Mouse (Mus musculus): ENCODE measurements around the gene Lect2. TPM values are rescaled to one million over a fixed set of nuclear protein-coding genes. Genes with fewer than 3 reads are reported as not detected.

The Lect2 gene
- polyA plus RNA-seq, 1 experiment from 2014 or later = not detected

DNA sequence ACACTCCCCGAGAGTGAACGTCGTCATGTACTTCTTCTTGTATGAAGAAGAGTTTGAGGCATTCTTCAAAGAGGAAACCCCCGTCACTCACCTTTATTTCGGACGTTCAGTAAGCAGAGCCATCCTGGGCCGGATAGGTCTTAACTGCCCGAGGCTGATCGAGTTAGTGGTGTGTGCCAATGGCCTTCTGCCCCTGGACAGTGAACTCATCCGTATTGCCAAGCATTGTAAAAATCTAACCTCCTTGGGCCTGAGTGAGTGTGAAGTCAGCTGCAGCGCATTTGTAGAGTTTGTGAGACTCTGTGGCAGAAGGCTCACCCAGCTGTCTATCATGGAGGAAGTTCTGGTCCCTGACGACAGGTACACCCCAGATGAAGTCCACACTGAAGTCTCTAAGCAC lies 11.3 kb downstream of the Lect2 start:
- 77% methylated on average over 12 of the region's 12 CpGs for WGBS
- ATAC-seq = no peak
- no peaks in the 10 kb centered on the region for H3K9me3 ChIP-seq (ENCODE audit: low read length)

GRCm38 (mm10) chr13:56535570-56535969 lies 12.7 kb downstream of the Lect2 start:
- Histone ChIP-seq H3K36me3 (ENCODE audit: insufficient read depth, low read length) (no peaks in the 10 kb centered on the region), H3K9me3 (ENCODE audit: low read length) (no peaks in the 10 kb centered on the region), H3K4me3 (ENCODE audit: low read depth, low read length) (no peak overlapping the region), H3K27ac (ENCODE audit: low read length) (no peak overlapping the region), H3K27me3 (replicated peaks; ENCODE audit: insufficient read depth, low read length) (no peaks in the 10 kb centered on the region), H3K4me1 (ENCODE audit: insufficient read depth, low read depth, low read length) (no peaks in the 10 kb centered on the region), H3K9ac (replicated peaks; ENCODE audit: low read depth) (no peak overlapping the region), H3K4me2 (replicated peaks; ENCODE audit: low read depth, low read length) (no peak overlapping the region)
- ATAC-seq = no peak
- DNase-seq (ENCODE audit: low spot score) = no peak
- TF ChIP-seq EP300 (IDR thresholded peaks at IDR 0.05) = no peak
- peak; percentile 25; the same call in 1 of the 2 replicates for TF ChIP-seq CTCF (IDR thresholded peaks at IDR 0.05)
- WGBS = 64% methylated on average over 5 of the region's 5 CpGs

More for the DNA sequence above, 11.3 kb downstream of the Lect2 start:
- Histone ChIP-seq H3K4me3 (ENCODE audit: low read depth, low read length) (no peak overlapping the region), H3K36me3 (ENCODE audit: insufficient read depth, low read length) (no peaks in the 10 kb centered on the region), H3K9ac (replicated peaks; ENCODE audit: low read depth) (no peak overlapping the region), H3K27me3 (replicated peaks; ENCODE audit: insufficient read depth, low read length) (no peaks in the 10 kb centered on the region), H3K27ac (ENCODE audit: low read length) (no peak overlapping the region), H3K4me2 (replicated peaks; ENCODE audit: low read depth, low read length) (no peak overlapping the region), H3K4me1 (ENCODE audit: insufficient read depth, low read depth, low read length) (no peaks in the 10 kb centered on the region)
- TF ChIP-seq EP300 (IDR thresholded peaks at IDR 0.05) = no peak
- no peak for TF ChIP-seq CTCF (IDR thresholded peaks at IDR 0.05)
- DNase-seq (ENCODE audit: low spot score) = no peak

GRCm38 (mm10) chr13:56534931-56535330 lies 13.4 kb downstream of the Lect2 start:
- H3K36me3 ChIP-seq (ENCODE audit: insufficient read depth, low read length) = no peaks in the 10 kb centered on the region
- DNase-seq (ENCODE audit: low spot score) = no peak
- no peak overlapping the region for H3K27ac ChIP-seq (ENCODE audit: low read length)
- H3K4me2 ChIP-seq (replicated peaks; ENCODE audit: low read depth, low read length) = no peak overlapping the region
- no peak for TF ChIP-seq EP300 (IDR thresholded peaks at IDR 0.05)
- TF ChIP-seq CTCF (IDR thresholded peaks at IDR 0.05) = no peak
- no peaks in the 10 kb centered on the region for H3K4me1 ChIP-seq (ENCODE audit: insufficient read depth, low read depth, low read length)
- ATAC-seq = no peak
- WGBS = 79% methylated on average over 5 of the region's 5 CpGs
- H3K27me3 ChIP-seq (replicated peaks; ENCODE audit: insufficient read depth, low read length) = no peaks in the 10 kb centered on the region
- H3K9ac ChIP-seq (replicated peaks; ENCODE audit: low read depth) = no peak overlapping the region
- no peak overlapping the region for H3K4me3 ChIP-seq (ENCODE audit: low read depth, low read length)
- H3K9me3 ChIP-seq (ENCODE audit: low read length) = no peaks in the 10 kb centered on the region

DNA sequence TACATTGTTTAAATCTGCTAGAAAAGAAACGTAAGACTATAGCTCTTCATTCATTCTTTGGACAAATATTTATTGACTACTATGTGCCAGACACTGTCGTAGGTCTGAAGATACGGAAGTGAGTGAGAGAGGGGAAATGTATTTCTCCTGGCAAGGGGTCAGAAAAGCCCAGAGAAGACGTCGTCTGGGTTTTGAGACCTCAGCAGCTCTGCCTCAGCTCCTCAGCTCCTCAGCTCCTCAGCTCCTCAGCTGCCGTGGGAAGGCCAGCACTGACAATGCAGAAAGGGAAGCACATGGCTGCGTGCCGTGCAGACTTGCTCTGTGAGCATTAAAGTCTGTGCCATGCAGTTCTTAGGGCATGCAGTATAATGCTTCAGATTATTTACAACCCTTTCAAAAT lies 18.6 kb downstream of the Lect2 start:
- Histone ChIP-seq H3K4me3 (ENCODE audit: low read depth, low read length) (no peak overlapping the region), H3K9ac (replicated peaks; ENCODE audit: low read depth) (no peak overlapping the region), H3K4me2 (replicated peaks; ENCODE audit: low read depth, low read length) (no peak overlapping the region), H3K4me1 (ENCODE audit: insufficient read depth, low read depth, low read length) (no peaks in the 10 kb centered on the region), H3K27ac (ENCODE audit: low read length) (no peak overlapping the region), H3K9me3 (ENCODE audit: low read length) (no peaks in the 10 kb centered on the region), H3K27me3 (replicated peaks; ENCODE audit: insufficient read depth, low read length) (no peaks in the 10 kb centered on the region), H3K36me3 (ENCODE audit: insufficient read depth, low read length) (no peaks in the 10 kb centered on the region)
- DNase-seq (ENCODE audit: low spot score) = no peak
- ATAC-seq = no peak
- 37% methylated on average over 8 of the region's 8 CpGs for WGBS
- no peak for TF ChIP-seq CTCF (IDR thresholded peaks at IDR 0.05)
- no peak for TF ChIP-seq EP300 (IDR thresholded peaks at IDR 0.05)

DNA sequence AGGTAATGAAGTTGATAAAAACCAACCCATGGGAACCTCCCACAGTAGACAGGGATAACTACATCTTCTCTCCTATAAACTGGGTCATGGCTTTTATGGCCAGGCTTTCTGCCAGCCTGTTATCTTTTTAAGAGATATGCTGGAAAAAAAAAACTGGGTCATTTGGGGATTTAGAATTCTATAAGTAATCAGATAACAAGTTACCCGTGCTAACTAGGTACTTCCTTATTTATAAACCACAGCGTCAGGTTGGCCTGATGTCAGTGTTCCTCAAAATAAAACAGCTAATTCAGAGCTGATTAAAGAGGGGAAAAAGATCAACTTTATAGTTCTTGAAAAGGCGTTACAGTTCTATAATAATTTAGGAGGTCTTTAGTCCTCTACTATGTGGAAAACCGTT lies 19.3 kb downstream of the Lect2 start:
- no peaks in the 10 kb centered on the region for H3K9me3 ChIP-seq (ENCODE audit: low read length)
- H3K4me3 ChIP-seq (ENCODE audit: low read depth, low read length) = no peak overlapping the region
- no peaks in the 10 kb centered on the region for H3K36me3 ChIP-seq (ENCODE audit: insufficient read depth, low read length)
- WGBS = 67% methylated on average over 4 of the region's 4 CpGs
- no peaks in the 10 kb centered on the region for H3K27me3 ChIP-seq (replicated peaks; ENCODE audit: insufficient read depth, low read length)
- no peak overlapping the region for H3K9ac ChIP-seq (replicated peaks; ENCODE audit: low read depth)
- no peak overlapping the region for H3K27ac ChIP-seq (ENCODE audit: low read length)
- DNase-seq (ENCODE audit: low spot score) (no peak), ATAC-seq (no peak)
- no peak overlapping the region for H3K4me2 ChIP-seq (replicated peaks; ENCODE audit: low read depth, low read length)
- H3K4me1 ChIP-seq (ENCODE audit: insufficient read depth, low read depth, low read length) = no peaks in the 10 kb centered on the region
- TF ChIP-seq CTCF (IDR thresholded peaks at IDR 0.05) (no peak), EP300 (IDR thresholded peaks at IDR 0.05) (no peak)

- TF ChIP-seq EP300 (IDR thresholded peaks at IDR 0.05) (no peak), CTCF (IDR thresholded peaks at IDR 0.05) (no peak)
- Histone ChIP-seq H3K9me3 (ENCODE audit: low read length) (no peaks in the 10 kb centered on the region), H3K36me3 (ENCODE audit: insufficient read depth, low read length) (no peaks in the 10 kb centered on the region), H3K27me3 (replicated peaks; ENCODE audit: insufficient read depth, low read length) (no peaks in the 10 kb centered on the region), H3K4me2 (replicated peaks; ENCODE audit: low read depth, low read length) (no peak overlapping the region), H3K27ac (ENCODE audit: low read length) (no peak overlapping the region), H3K4me3 (ENCODE audit: low read depth, low read length) (no peak overlapping the region), H3K4me1 (ENCODE audit: insufficient read depth, low read depth, low read length) (no peaks in the 10 kb centered on the region), H3K9ac (replicated peaks; ENCODE audit: low read depth) (no peak overlapping the region)
- 81% methylated on average over 11 of the region's 11 CpGs for WGBS
- no peak for DNase-seq (ENCODE audit: low spot score)
- ATAC-seq = no peak
Measured at GRCm38 (mm10) chr13:56528281-56528680, 20.0 kb downstream of the Lect2 start.

- Histone ChIP-seq H3K36me3 (ENCODE audit: insufficient read depth, low read length) (no peaks in the 10 kb centered on the region), H3K4me1 (ENCODE audit: insufficient read depth, low read depth, low read length) (no peaks in the 10 kb centered on the region), H3K4me2 (replicated peaks; ENCODE audit: low read depth, low read length) (no peak overlapping the region), H3K27me3 (replicated peaks; ENCODE audit: insufficient read depth, low read length) (no peaks in the 10 kb centered on the region), H3K9ac (replicated peaks; ENCODE audit: low read depth) (no peak overlapping the region), H3K27ac (ENCODE audit: low read length) (no peak overlapping the region), H3K9me3 (ENCODE audit: low read length) (no peaks in the 10 kb centered on the region), H3K4me3 (ENCODE audit: low read depth, low read length) (no peak overlapping the region)
- no peak for ATAC-seq
- TF ChIP-seq CTCF (IDR thresholded peaks at IDR 0.05) (no peak), EP300 (IDR thresholded peaks at IDR 0.05) (no peak)
- WGBS = 91% methylated on average over 7 of the region's 7 CpGs
- DNase-seq (ENCODE audit: low spot score) = no peak
Measured at GRCm38 (mm10) chr13:56527846-56528245, 20.5 kb downstream of the Lect2 start.

All from lung, postnatal 0 days (tissue).